Mouse (Mus musculus) heart, embryonic 11.5 days (tissue): ENCODE data around the gene Ak5. TPM values are rescaled to one million over a fixed set of nuclear protein-coding genes. Genes with fewer than 3 reads are reported as not detected.

ENCODE experiments used
- ATAC-seq: fragments of 200-750 bp; cut with Nextera tagmentation; replicated peaks from 2 replicates; pipeline ENCODE4 v1.8.0; 2017; ENCODE audit warnings: moderate library complexity; ENCODE audit not compliant: insufficient number of reproducible peaks, low FRiP score, low TSS enrichment
- H3K27ac ChIP-seq: fragments of 300-500 bp; sonication (generic); 2 replicates; pipeline ENCODE4 v1.5.1; 2014; ENCODE audit warnings: mild to moderate bottlenecking, low read depth, low read length
- H3K27me3 ChIP-seq: fragments of 300-500 bp; sonication (generic); 2 replicates; pipeline ENCODE4 v1.6.1; 2014; ENCODE audit warnings: mild to moderate bottlenecking, low read length, mixed read lengths; ENCODE audit not compliant: control insufficient read depth, insufficient read depth
- H3K36me3 ChIP-seq: fragments of 300-500 bp; sonication (generic); 2 replicates; pipeline ENCODE4 v1.6.1; 2014; ENCODE audit warnings: mild to moderate bottlenecking, low read length, moderate library complexity, mixed read lengths; ENCODE audit not compliant: control insufficient read depth, insufficient read depth
- H3K4me1 ChIP-seq: fragments of 300-500 bp; sonication (generic); 2 replicates; pipeline ENCODE4 v1.6.1; 2014; ENCODE audit warnings: low read length; ENCODE audit not compliant: control insufficient read depth, insufficient read depth
- H3K4me2 ChIP-seq: fragments of 300-500 bp; sonication (generic); 2 replicates; pipeline ENCODE4 v1.6.1; 2014; ENCODE audit warnings: mild to moderate bottlenecking, moderate library complexity
- H3K4me3 ChIP-seq: fragments of 300-500 bp; sonication (generic); 2 replicates; pipeline ENCODE4 v1.5.1; 2014; ENCODE audit warnings: low read depth, low read length
- H3K9ac ChIP-seq: fragments of 300-500 bp; sonication (generic); 2 replicates; pipeline ENCODE4 v1.6.1; 2014; ENCODE audit warnings: mild to moderate bottlenecking, low read depth, low read length, moderate library complexity
- H3K9me3 ChIP-seq: fragments of 300-500 bp; sonication (generic); replicated peaks from 2 replicates; pipeline ENCODE4 v1.6.1; 2016; ENCODE audit warnings: low read length; ENCODE audit not compliant: control insufficient read depth
- WGBS: fragments of 180-500 bp; shearing (Covaris S2); extraction: QIAGEN DNeasy Blood & Tissue Kit; methylation state at CpG from one replicate; pipeline ENCODE4 v1.1.7; 2014; ENCODE audit not compliant: insufficient replicate concordance; 5-methylcytosine and 5-hydroxymethylcytosine counted together
- polyA plus RNA-seq: library from polyadenylated mRNA; unstranded; fragments of >200 nt; fragmentation: Nextera tagmentation; extraction: Ambion mirVana; gene quantifications from 2 replicates; pipeline ENCODE4 v1.2.1, GENCODE M21; 2014

Gene Ak5
- 1.9 and 3.2 TPM in 2 replicates for polyA plus RNA-seq

- Histone ChIP-seq H3K4me2 (peak within 1 kb of the TSS; percentile 97), H3K36me3 (no peaks in the 10 kb centered on the region), H3K4me1 (peaks cover 8% of the 10 kb centered on the region), H3K27ac (no peak within 1 kb of the TSS), H3K9me3 (no peaks in the 10 kb centered on the region), H3K4me3 (peak within 1 kb of the TSS; percentile 55), H3K9ac (peak within 1 kb of the TSS; percentile 46; the same call in 1 of the 2 replicates), H3K27me3 (peaks cover 27% of the 10 kb centered on the region)
- no peak; the same call in 1 of the 2 replicates for ATAC-seq
- 1% methylated on average over 5 of the region's 5 CpGs for WGBS
Observed at GRCm38 (mm10) chr3:152668239-152668638, at the start of gene Ak5. Gene Ak5, minus strand, starts transcription at chr3:152668360.

- Histone ChIP-seq H3K27ac (no peak within 1 kb of the TSS), H3K4me2 (peak within 1 kb of the TSS; percentile 60), H3K9ac (peak within 1 kb of the TSS; percentile 87), H3K4me3 (peak within 1 kb of the TSS; percentile 90), H3K9me3 (no peaks in the 10 kb centered on the region), H3K36me3 (no peaks in the 10 kb centered on the region), H3K4me1 (peaks cover 6% of the 10 kb centered on the region; the same call in 1 of the 2 replicates), H3K27me3 (no peaks in the 10 kb centered on the region)
- peak; percentile 88 for ATAC-seq
- under 1% methylated on average over 48 of the region's 48 CpGs for WGBS
Observed at GRCm38 (mm10) chr3:152713991-152714902, 46.1 kb upstream of the Ak5 start, which contains the start of gene Pigk. Gene Pigk, plus strand, starts transcription at chr3:152714100.

DNA sequence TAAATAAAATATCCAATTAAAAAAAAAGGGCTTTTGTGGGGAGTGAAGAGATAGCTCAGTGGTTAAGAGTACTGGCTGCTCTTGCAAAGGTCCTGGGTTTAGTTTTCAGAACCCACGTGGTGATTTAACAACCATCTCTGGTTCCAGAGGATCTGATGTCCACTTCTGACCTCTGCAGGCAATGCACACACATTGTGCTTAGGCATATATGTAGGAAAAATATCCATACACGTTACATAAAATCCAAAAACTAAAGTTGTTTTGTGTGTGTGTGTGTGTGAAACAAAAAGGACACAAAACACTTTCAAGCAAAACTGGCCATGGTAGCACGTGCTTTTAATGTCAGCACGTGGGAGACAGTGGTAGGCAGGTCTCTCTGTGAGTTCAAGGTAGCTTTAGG, 44.8 kb upstream of the Ak5 start:
- Histone ChIP-seq H3K9ac (no peak overlapping the region), H3K9me3 (no peaks in the 10 kb centered on the region), H3K4me3 (no peak overlapping the region), H3K4me1 (peaks cover 6% of the 10 kb centered on the region; the same call in 1 of the 2 replicates), H3K36me3 (no peaks in the 10 kb centered on the region), H3K4me2 (no peak overlapping the region), H3K27ac (no peak overlapping the region), H3K27me3 (no peaks in the 10 kb centered on the region)
- ATAC-seq = no peak
- WGBS = 69% methylated on average over 4 of the region's 4 CpGs

GRCm38 (mm10) chr3:152709936-152710335, 41.8 kb upstream of the Ak5 start:
- no peak overlapping the region for H3K4me3 ChIP-seq
- H3K27me3 ChIP-seq = no peaks in the 10 kb centered on the region
- H3K36me3 ChIP-seq = no peaks in the 10 kb centered on the region
- H3K9me3 ChIP-seq = no peaks in the 10 kb centered on the region
- no peak overlapping the region for H3K27ac ChIP-seq
- WGBS = 71% methylated on average over 3 of the region's 3 CpGs
- no peak overlapping the region for H3K4me2 ChIP-seq
- no peak overlapping the region for H3K9ac ChIP-seq
- peaks cover 5% of the 10 kb centered on the region; the same call in 1 of the 2 replicates for H3K4me1 ChIP-seq
- ATAC-seq = no peak

GRCm38 (mm10) chr3:152707321-152707823, 39.2 kb upstream of the Ak5 start:
- Histone ChIP-seq H3K27ac (no peak overlapping the region), H3K36me3 (no peaks in the 10 kb centered on the region), H3K4me1 (no peaks in the 10 kb centered on the region), H3K4me3 (no peak overlapping the region), H3K27me3 (no peaks in the 10 kb centered on the region), H3K9ac (no peak overlapping the region), H3K9me3 (no peaks in the 10 kb centered on the region), H3K4me2 (no peak overlapping the region)
- WGBS = 78% methylated on average over 5 of the region's 5 CpGs
- ATAC-seq = no peak

GRCm38 (mm10) chr3:152706901-152707300, 38.7 kb upstream of the Ak5 start:
- no peaks in the 10 kb centered on the region for H3K27me3 ChIP-seq
- no peaks in the 10 kb centered on the region for H3K4me1 ChIP-seq
- no peaks in the 10 kb centered on the region for H3K9me3 ChIP-seq
- no peak overlapping the region for H3K27ac ChIP-seq
- no peak overlapping the region for H3K4me3 ChIP-seq
- 85% methylated on average over 2 of the region's 2 CpGs for WGBS
- ATAC-seq = no peak
- no peak overlapping the region for H3K9ac ChIP-seq
- H3K4me2 ChIP-seq = no peak overlapping the region
- no peaks in the 10 kb centered on the region for H3K36me3 ChIP-seq

DNA sequence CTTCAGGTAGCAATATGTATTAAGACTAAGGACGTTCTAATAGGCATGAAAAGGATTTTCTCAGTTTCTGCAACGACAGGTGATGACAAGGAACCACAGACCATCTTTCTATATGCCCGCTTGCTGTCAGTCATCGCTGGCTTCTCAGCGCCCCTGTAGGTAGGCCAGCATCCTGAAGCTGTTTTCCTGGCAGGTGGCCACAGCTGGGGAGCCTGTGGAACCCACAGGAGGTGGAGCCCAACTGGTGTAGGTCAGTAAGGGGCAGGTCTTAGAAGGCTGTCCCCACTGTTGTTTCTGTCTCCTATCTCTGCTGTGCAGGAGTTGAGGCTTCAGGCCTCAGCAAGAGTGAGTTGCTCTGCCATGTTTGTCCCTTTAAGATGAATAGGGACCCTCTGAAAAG, 37.7 kb upstream of the Ak5 start:
- WGBS = 65% methylated on average over 5 of the region's 5 CpGs
- no peak overlapping the region for H3K9ac ChIP-seq
- no peak for ATAC-seq
- no peaks in the 10 kb centered on the region for H3K27me3 ChIP-seq
- H3K27ac ChIP-seq = no peak overlapping the region
- no peaks in the 10 kb centered on the region for H3K9me3 ChIP-seq
- no peak overlapping the region for H3K4me2 ChIP-seq
- H3K4me1 ChIP-seq = no peaks in the 10 kb centered on the region
- no peak overlapping the region for H3K4me3 ChIP-seq
- no peaks in the 10 kb centered on the region for H3K36me3 ChIP-seq

DNA sequence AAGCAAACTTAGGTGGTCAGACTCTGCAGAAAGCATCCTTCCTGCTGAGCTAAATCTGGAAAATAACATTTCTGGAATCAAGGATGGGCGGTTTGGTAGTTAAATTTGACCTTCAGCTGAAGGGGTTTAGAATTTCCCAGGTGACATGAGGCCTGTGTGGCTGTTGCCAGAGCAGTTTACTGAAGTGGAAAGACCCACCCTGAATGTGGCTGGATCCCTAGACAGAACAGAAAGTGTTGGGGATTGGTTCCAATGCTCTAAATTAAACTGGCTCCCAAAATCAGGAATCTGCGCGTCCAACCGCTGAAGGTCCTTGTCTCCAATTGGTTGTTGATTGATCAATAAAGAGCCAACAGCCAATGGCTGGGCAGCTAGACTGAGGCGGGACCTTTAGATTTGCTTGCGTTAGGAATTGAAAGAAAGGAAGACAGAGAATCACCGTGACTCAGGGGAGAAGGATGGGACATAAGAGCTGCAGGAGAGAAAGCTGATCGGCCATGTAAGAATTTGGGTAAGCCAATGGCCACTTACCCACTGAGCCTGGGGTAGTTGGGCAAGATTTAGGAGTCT, 34.2 kb upstream of the Ak5 start:
- Histone ChIP-seq H3K9ac (no peak overlapping the region), H3K4me1 (no peaks in the 10 kb centered on the region), H3K4me3 (no peak overlapping the region), H3K36me3 (no peaks in the 10 kb centered on the region), H3K27ac (no peak overlapping the region), H3K27me3 (no peaks in the 10 kb centered on the region), H3K9me3 (no peaks in the 10 kb centered on the region), H3K4me2 (peak overlapping the region; percentile 34; the same call in 1 of the 2 replicates)
- no peak for ATAC-seq
- WGBS = 49% methylated on average over 8 of the region's 8 CpGs
